Mouse (Mus musculus) left cerebral cortex, postnatal 25 days (tissue): ENCODE measurements around the gene Guca1b. TPM values are rescaled to one million over a fixed set of nuclear protein-coding genes. Genes with fewer than 3 reads are reported as not detected.

Source experiments
- total RNA-seq, 2 experiments: library from RNA; stranded (reverse); gene quantifications; 2 replicates each; pipeline ENCODE4 v1.2.3; 2021

The Guca1b gene
- total RNA-seq, 2 experiments from 2014 or later = 1.3 TPM

Other genes starting within 250 kb of the Guca1b start
- gene Mrps10, start 16.5 kb upstream of the Guca1b start, total RNA-seq = 10 to 100 TPM; 30.0 to 36.1 TPM
- not detected for gene Guca1a, start 15.2 kb downstream of the Guca1b start, total RNA-seq
- gene AI661453, start 51.2 kb downstream of the Guca1b start, total RNA-seq = under 1 TPM; 0.32 to 0.41 TPM
- gene 1700001C19Rik, start 52.0 kb downstream of the Guca1b start, total RNA-seq = under 1 TPM in 1 of 2 experiments, not detected in 1; 0.39 TPM
- gene Taf8, start 116.9 kb downstream of the Guca1b start, total RNA-seq = 10 to 100 TPM; 16.4 to 16.7 TPM
- gene Ccnd3, start 119.7 kb downstream of the Guca1b start, total RNA-seq = 10 to 100 TPM; 31.0 to 31.7 TPM
- gene Bysl, start 226.1 kb downstream of the Guca1b start, total RNA-seq = 10 to 100 TPM; 18.2 to 18.5 TPM
- gene Med20, start 226.2 kb downstream of the Guca1b start, total RNA-seq = 10 to 100 TPM; 27.2 to 32.7 TPM
- gene Gm20517, start 226.2 kb downstream of the Guca1b start, total RNA-seq = 1 to 10 TPM; 3.5 to 7.2 TPM
- gene Usp49, start 245.3 kb downstream of the Guca1b start, total RNA-seq = 10 to 100 TPM in 1 of 2 experiments, 1 to 10 TPM in 1; 9.9 to 11.6 TPM